9 mouse cellular contexts compared by ENCODE assay signal in genomic region chr14:73503237-73503933, GRCm38 (mm10). TPM values are rescaled to one million over a fixed set of nuclear protein-coding genes. Genes with fewer than 3 reads are reported as not detected.
DNase-seq lines count a peak whose midpoint lies in the region; ATAC-seq and TF ChIP-seq lines count a peak whose summit lies in the region.
"Had no signal": no experiment of that assay in that cellular context is flagged by ENCODE, and none has a peak within 500 bp of the region (broad histone marks: within the 10 kb centered on the region; RNA-seq: fewer than 3 reads in every experiment).

No protein-coding gene starts in this region.

- TF ChIP-seq CTCF in kidney, adult 2 months (conservative IDR thresholded peaks at IDR 0.05; ENCODE audit: insufficient read depth, insufficient read length, low read depth, low read length): no peak
- no peak for TF ChIP-seq CTCF in brain, embryonic 14.5 days (IDR thresholded peaks at IDR 0.05; ENCODE audit: borderline replicate concordance, extremely low read depth, insufficient read depth, insufficient read length)

- no peaks in the 10 kb centered on the region for H3K9me3 ChIP-seq in heart, embryonic 10.5 days
- H3K9me3 ChIP-seq in limb, embryonic 13.5 days: no peaks in the 10 kb centered on the region

- no peak for TF ChIP-seq POLR2A in kidney, adult 2 months (IDR thresholded peaks at IDR 0.05; ENCODE audit: low read depth, low read length)
- no peak for TF ChIP-seq POLR2A in brain, embryonic 14.5 days (IDR thresholded peaks at IDR 0.05; ENCODE audit: borderline replicate concordance, extremely low read depth, insufficient read depth, insufficient read length, poor library complexity, severe bottlenecking)

- WGBS in kidney, adult 2 months: 47% methylated on average over 13 of the region's 13 CpGs
- 55% methylated on average over 13 of the region's 13 CpGs for WGBS in heart, embryonic 10.5 days
- 73% methylated on average over 13 of the region's 13 CpGs for WGBS in limb, embryonic 13.5 days

- intact Hi-C loops in left cerebral cortex, postnatal 4 days (cut with DNase I): no loop called here

- no peak for ATAC-seq in limb, embryonic 13.5 days (ENCODE audit: low FRiP score, low read depth)

- H3K36me3 ChIP-seq in kidney, adult 2 months (ENCODE audit: control insufficient read depth, insufficient read depth, low read length): no peaks in the 10 kb centered on the region
- no peaks in the 10 kb centered on the region for H3K36me3 ChIP-seq in heart, embryonic 10.5 days
- H3K36me3 ChIP-seq in limb, embryonic 13.5 days: no peaks in the 10 kb centered on the region

- peak; percentile 9 for DNase-seq in kidney, adult 2 months
- DNase-seq in kidney, adult 11 months: no peak
- DNase-seq in brain, embryonic 14.5 days (ENCODE audit: low read depth): peak; percentile 79
- peak; percentile 46 for DNase-seq in heart, embryonic 10.5 days (ENCODE audit: low spot score)
- no peak for DNase-seq in frontal cortex, postnatal 14 days (ENCODE audit: low spot score in 2 of 2)
- DNase-seq in left cerebral cortex, postnatal 4 days: no peak
- DNase-seq in kidney, adult 9 months: no peak

- no peak overlapping the region for H3K27ac ChIP-seq in kidney, adult 2 months (ENCODE audit: insufficient read depth, low read depth, low read length)
- peak overlapping the region; percentile 59 for H3K27ac ChIP-seq in heart, embryonic 10.5 days
- H3K27ac ChIP-seq in limb, embryonic 13.5 days: peak overlapping the region; percentile 22; the same call in 1 of the 2 replicates
- H3K27ac ChIP-seq: liver, embryonic 14.5 days had no signal

- H3K4me3 ChIP-seq in kidney, adult 2 months (ENCODE audit: insufficient read depth, low read depth, low read length): no peak overlapping the region
- H3K4me3 ChIP-seq in heart, embryonic 10.5 days: no peak overlapping the region
- H3K4me3 ChIP-seq in limb, embryonic 13.5 days: no peak overlapping the region

- H3K4me1 ChIP-seq in kidney, adult 2 months (ENCODE audit: control insufficient read depth, insufficient read depth, low read length): no peaks in the 10 kb centered on the region
- peaks cover 11% of the 10 kb centered on the region; the same call in 1 of the 2 replicates for H3K4me1 ChIP-seq in heart, embryonic 10.5 days
- peaks cover 24% of the 10 kb centered on the region for H3K4me1 ChIP-seq in limb, embryonic 13.5 days

- no peak overlapping the region for H3K4me2 ChIP-seq in limb, embryonic 13.5 days (replicated peaks)

- no peaks in the 10 kb centered on the region for H3K27me3 ChIP-seq in kidney, adult 2 months (replicated peaks; ENCODE audit: control insufficient read depth, insufficient read depth, low read length)
- no peaks in the 10 kb centered on the region for H3K27me3 ChIP-seq in heart, embryonic 10.5 days (ENCODE audit: insufficient read depth, poor library complexity, severe bottlenecking)
- H3K27me3 ChIP-seq in limb, embryonic 13.5 days: no peaks in the 10 kb centered on the region

- no peak overlapping the region for H3K9ac ChIP-seq in limb, embryonic 13.5 days
- H3K9ac ChIP-seq: liver, embryonic 14.5 days had no signal

RNA-seq across cellular contexts. Expression of gene Med4, which starts 6.4 kb away (rescaled TPM):
- polyA plus RNA-seq in kidney, adult 2 months (2012; rRNA removed): 11.8 and 13.6 TPM in 2 replicates
- 47.9 and 52.2 TPM in 2 replicates for polyA plus RNA-seq in brain, embryonic 14.5 days (2012; rRNA removed)
- polyA plus RNA-seq in heart, embryonic 10.5 days (2016; fragmentation: Nextera tagmentation; extraction: Ambion mirVana): 68.5 and 87.0 TPM in 2 replicates
- polyA plus RNA-seq in limb, embryonic 13.5 days (2015; fragmentation: Nextera tagmentation; extraction: Ambion mirVana): 105 and 113 TPM in 2 replicates
- total RNA-seq in left cerebral cortex, postnatal 4 days (2021): 10 to 100 TPM; 34.9 to 43.6 TPM

RNA-seq across cellular contexts. Expression of gene Sucla2, which starts 21.7 kb away (rescaled TPM):
- 34.9 and 55.4 TPM in 2 replicates for polyA plus RNA-seq in kidney, adult 2 months (2012; rRNA removed)
- 46.0 and 52.8 TPM in 2 replicates for polyA plus RNA-seq in brain, embryonic 14.5 days (2012; rRNA removed)
- 138 and 179 TPM in 2 replicates for polyA plus RNA-seq in heart, embryonic 10.5 days (2016; fragmentation: Nextera tagmentation; extraction: Ambion mirVana)
- polyA plus RNA-seq in limb, embryonic 13.5 days (2015; fragmentation: Nextera tagmentation; extraction: Ambion mirVana): 103 and 106 TPM in 2 replicates
- total RNA-seq in left cerebral cortex, postnatal 4 days (2021): 100 to 1,000 TPM; 103 to 107 TPM

RNA-seq across cellular contexts. Expression of gene Nudt15, which starts 44.7 kb away (rescaled TPM):
- polyA plus RNA-seq in kidney, adult 2 months (2012; rRNA removed): 1.4 and 1.7 TPM in 2 replicates
- polyA plus RNA-seq in brain, embryonic 14.5 days (2012; rRNA removed): 3.6 and 4.8 TPM in 2 replicates
- 4.9 and 5.7 TPM in 2 replicates for polyA plus RNA-seq in heart, embryonic 10.5 days (2016; fragmentation: Nextera tagmentation; extraction: Ambion mirVana)
- 6.2 and 6.8 TPM in 2 replicates for polyA plus RNA-seq in limb, embryonic 13.5 days (2015; fragmentation: Nextera tagmentation; extraction: Ambion mirVana)
- total RNA-seq in left cerebral cortex, postnatal 4 days (2021): 1 to 10 TPM; 4.6 to 6.1 TPM

Comparison
In these comparisons a context has a peak if more than half of its experiments do, and no peak if none do; other contexts are left out.
1. DNase-seq: peak in kidney, adult 2 months (single experiment), brain, embryonic 14.5 days (single experiment) and heart, embryonic 10.5 days (single experiment); none in kidney, adult 11 months (single experiment), frontal cortex, postnatal 14 days (0 of 2), left cerebral cortex, postnatal 4 days (single experiment) and kidney, adult 9 months (single experiment).